Comparison of ENCODE assay signal across 17 mouse cellular contexts in the genomic region with DNA sequence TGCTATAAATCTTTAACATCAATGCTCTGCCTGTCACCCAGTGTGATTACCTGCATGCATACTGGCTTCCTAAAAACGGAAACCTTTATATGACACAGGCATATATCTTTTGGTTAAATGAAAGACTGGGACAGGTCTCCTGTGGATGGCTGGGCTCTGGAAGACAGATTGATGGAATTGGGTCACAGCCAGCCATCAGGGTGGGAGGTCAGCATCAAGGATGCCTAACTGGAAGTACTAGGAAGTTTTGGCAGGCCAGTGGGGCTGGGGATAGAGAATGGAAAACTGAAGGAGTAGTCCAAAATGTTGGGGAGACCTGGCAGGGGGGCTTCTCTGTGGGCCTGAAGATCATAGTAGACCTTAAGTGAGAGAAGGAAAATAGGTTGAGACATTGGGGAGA.
DNase-seq lines count a peak whose midpoint lies in the region; TF ChIP-seq lines count a peak whose summit lies in the region.
"Had no signal": no experiment of that assay in that cellular context is flagged by ENCODE, and none has a peak within 500 bp of the region (broad histone marks: within the 10 kb centered on the region; RNA-seq: fewer than 3 reads in every experiment).

No protein-coding gene starts in this region.

- peak; percentile 68 for DNase-seq in heart, adult 11 months
- no peak for DNase-seq in heart, postnatal 10 days
- no peak for DNase-seq in layer of hippocampus, adult 2 months (ENCODE audit: low spot score in 2 of 2)
- no peak for DNase-seq in layer of hippocampus, adult 9-10 months (ENCODE audit: low spot score)
- peak; percentile 5 for DNase-seq in right cerebral cortex, postnatal 14 days
- no peak for DNase-seq in right cerebral cortex, postnatal 36 days (ENCODE audit: low spot score in 2 of 2)
- DNase-seq in kidney, adult 8-10 months, result no peak
- DNase-seq: liver had no signal

- TF ChIP-seq CTCF in layer of hippocampus, adult 2 months (conservative IDR thresholded peaks at IDR 0.05), result no peak

- intact Hi-C loops in heart, postnatal 10 days (cut with DNase I), result no loop called here

- peak overlapping the region; percentile 36; the same call in 1 of the 2 replicates for H3K4me3 ChIP-seq in layer of hippocampus, adult 2 months
- H3K4me3 ChIP-seq: embryonic facial prominence, embryonic 10.5 days; embryonic facial prominence, embryonic 15.5 days; forebrain, embryonic 12.5 days; heart, embryonic 12.5 days; hindbrain, embryonic 13.5 days; midbrain, embryonic 15.5 days; stomach, embryonic 15.5 days had no signal

- H3K27ac ChIP-seq in layer of hippocampus, adult 2 months, result peak overlapping the region; percentile 43; the same call in 1 of the 2 replicates
- H3K27ac ChIP-seq: embryonic facial prominence, embryonic 10.5 days; embryonic facial prominence, embryonic 15.5 days; forebrain, embryonic 12.5 days; hindbrain, embryonic 13.5 days; liver, embryonic 14.5 days; macrophage; midbrain, embryonic 15.5 days; stomach, embryonic 15.5 days had no signal

Comparison
In these comparisons a context has a peak if more than half of its experiments do, and no peak if none do; other contexts are left out.
1. DNase-seq: peak in heart, adult 11 months (single experiment) and right cerebral cortex, postnatal 14 days (single experiment); none in heart, postnatal 10 days (0 of 2), layer of hippocampus, adult 2 months (0 of 2), layer of hippocampus, adult 9-10 months (single experiment), right cerebral cortex, postnatal 36 days (0 of 2) and kidney, adult 8-10 months (0 of 2).